Mouse (Mus musculus): Measurements from ENCODE around the gene Itpripl2.

Itpripl2 gene

GRCm38 (mm10) chr7:118443895-118444485, 47.8 kb downstream of the Itpripl2 start:
- no peak for DNase-seq (ENCODE audit: low read depth, low spot score)

- DNase-seq (ENCODE audit: low read depth, low spot score): no peak
Observed at GRCm38 (mm10) chr7:118443371-118443770, 48.4 kb downstream of the Itpripl2 start.

GRCm38 (mm10) chr7:118441535-118441934, 50.2 kb downstream of the Itpripl2 start:
- DNase-seq (ENCODE audit: low read depth, low spot score): no peak

DNA sequence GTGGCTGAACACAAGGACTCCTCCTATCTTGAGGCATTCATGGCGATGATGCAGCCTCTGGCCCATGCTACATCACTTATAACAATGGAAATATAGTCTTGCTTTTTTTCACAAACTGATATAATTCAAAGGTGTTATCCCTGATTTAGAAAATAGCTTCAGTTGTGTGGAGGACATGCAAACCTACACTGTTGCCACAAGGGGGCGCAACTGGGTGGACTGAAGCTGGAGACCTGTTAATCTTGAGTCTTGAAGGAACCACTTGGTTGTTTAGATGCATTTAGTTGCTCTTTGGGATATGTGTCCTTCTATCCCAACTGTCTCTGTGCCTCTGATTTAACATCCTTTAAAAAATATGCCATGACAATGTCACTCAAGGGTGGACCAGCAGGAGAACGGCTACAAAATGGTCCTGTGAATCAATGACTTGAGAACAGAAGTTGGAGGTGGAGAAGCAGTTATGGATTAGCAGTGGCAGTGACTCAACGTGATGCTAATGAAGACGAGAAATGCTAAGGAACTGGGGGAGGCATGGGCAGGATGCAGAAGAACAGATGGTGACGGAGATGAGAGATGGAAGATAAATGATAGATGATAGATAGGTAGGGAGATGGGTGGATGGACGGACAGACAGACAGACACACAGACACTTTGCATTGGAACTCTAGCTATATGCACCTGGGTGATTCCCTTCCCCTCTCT, 54.5 kb downstream of the Itpripl2 start:
- DNase-seq (ENCODE audit: low read depth, low spot score): no peak

Measured in WW6 (cell line).